Mouse (Mus musculus) MEL (cell line): ENCODE data around the gene Soga1. TPM values are rescaled to one million over a fixed set of nuclear protein-coding genes. Genes with fewer than 3 reads are reported as not detected.

Experiments used
- DNase-seq: peaks from one replicate; pipeline ENCODE4 v3.0.0; 2011; ENCODE audit warnings: low read depth, low spot score
- H3K27ac ChIP-seq: 2 replicates; pipeline ENCODE4 v1.5.1; 2012; ENCODE audit warnings: low read depth, mild to moderate bottlenecking, control low read depth, low read length, moderate library complexity; ENCODE audit not compliant: control insufficient read depth
- H3K27me3 ChIP-seq, 2 experiments: fragments of 150-350 bp in 1 of 2; sonication (generic) in 1 of 2; 2 replicates each; pipeline ENCODE4 v1.6.1; 2012; ENCODE audit warnings: low read length in 2 of 2, mild to moderate bottlenecking in 2 of 2, improper control_type of control experiment in 1 of 2, moderate library complexity in 1 of 2; ENCODE audit not compliant: insufficient read depth in 2 of 2, control insufficient read depth in 1 of 2
- H3K36me3 ChIP-seq, 2 experiments: 2 replicates each; pipeline ENCODE4 v1.6.1; 2012 to 2014; ENCODE audit warnings: low read length in 2 of 2, improper control_type of control experiment in 1 of 2, inconsistent platforms in 1 of 2, mild to moderate bottlenecking in 1 of 2; ENCODE audit not compliant: insufficient read depth in 2 of 2, control insufficient read depth in 1 of 2
- H3K4me1 ChIP-seq, 2 experiments: fragments of 150-350 bp in 1 of 2; sonication (generic) in 1 of 2; 2 replicates each; pipeline ENCODE4 v1.6.1; 2012; ENCODE audit warnings: low read length in 2 of 2, improper control_type of control experiment in 1 of 2, mild to moderate bottlenecking in 1 of 2; ENCODE audit not compliant: insufficient read depth in 2 of 2, control insufficient read depth in 1 of 2
- H3K4me3 ChIP-seq, 2 experiments: fragments of 150-350 bp in 1 of 2; sonication (generic) in 1 of 2; 2 replicates each; pipeline ENCODE4 v1.5.1; 2012; ENCODE audit warnings: low read depth in 2 of 2, low read length in 2 of 2, mild to moderate bottlenecking in 2 of 2, moderate library complexity in 2 of 2, control low read depth in 1 of 2, improper control_type of control experiment in 1 of 2; ENCODE audit not compliant: control insufficient read depth in 1 of 2, insufficient read depth in 1 of 2
- H3K79me2 ChIP-seq: 2 replicates; pipeline ENCODE4 v1.6.1; 2012; ENCODE audit warnings: mild to moderate bottlenecking, low read length, moderate library complexity; ENCODE audit not compliant: control insufficient read depth, poor library complexity, insufficient read depth
- H3K9ac ChIP-seq: 2 replicates; pipeline ENCODE4 v1.6.1; 2012; ENCODE audit warnings: low read depth, mild to moderate bottlenecking, control low read depth, low read length, moderate library complexity; ENCODE audit not compliant: control insufficient read depth, poor library complexity, severe bottlenecking
- H3K9me3 ChIP-seq: fragments of 150-350 bp; sonication (generic); replicated peaks from 2 replicates; pipeline ENCODE4 v1.6.1; 2012; ENCODE audit warnings: mild to moderate bottlenecking, low read length, improper control_type of control experiment, moderate library complexity; ENCODE audit not compliant: insufficient read depth
- BHLHE40 ChIP-seq: IDR thresholded peaks from 2 replicates; pipeline ENCODE4 v1.6.1; 2012; ENCODE audit warnings: low read depth, mild to moderate bottlenecking, inconsistent platforms, low read length, improper control_type of control experiment, borderline replicate concordance
- CTCF ChIP-seq, 3 experiments: IDR thresholded peaks in 2 of 3; conservative IDR thresholded peaks in 1 of 3; 2 replicates each; pipeline ENCODE4 v1.5.1; 2011 to 2012; ENCODE audit warnings: low read length in 3 of 3, low read depth in 2 of 3, mild to moderate bottlenecking in 2 of 3, improper control_type of control experiment in 1 of 3, inconsistent platforms in 1 of 3, mixed read lengths in 1 of 3, moderate library complexity in 1 of 3; ENCODE audit not compliant: control insufficient read depth in 1 of 3, insufficient read depth in 1 of 3, poor library complexity in 1 of 3, severe bottlenecking in 1 of 3
- E2F4 ChIP-seq: IDR thresholded peaks from 2 replicates; pipeline ENCODE4 v1.6.1; 2011; ENCODE audit warnings: low read depth, low read length, improper control_type of control experiment, borderline replicate concordance
- EP300 ChIP-seq, 2 experiments: IDR thresholded peaks; 2 replicates each; pipeline ENCODE4 v1.6.1; 2011; ENCODE audit warnings: improper control_type of control experiment in 2 of 2, low read length in 2 of 2, low read depth in 1 of 2, mild to moderate bottlenecking in 1 of 2
- ETS1 ChIP-seq: IDR thresholded peaks from 2 replicates; pipeline ENCODE4 v1.6.1; 2012; ENCODE audit warnings: low read depth, mild to moderate bottlenecking, inconsistent platforms, low read length, improper control_type of control experiment, moderate library complexity
- GABPA ChIP-seq: IDR thresholded peaks from 2 replicates; pipeline ENCODE4 v1.6.1; 2012; ENCODE audit warnings: low read depth, mild to moderate bottlenecking, inconsistent platforms, low read length, improper control_type of control experiment, moderate library complexity
- HCFC1 ChIP-seq: IDR thresholded peaks from 2 replicates; pipeline ENCODE4 v1.6.1; 2012; ENCODE audit warnings: low read depth, mild to moderate bottlenecking, inconsistent platforms, low read length, improper control_type of control experiment, moderate library complexity
- JUND ChIP-seq: IDR thresholded peaks from 2 replicates; pipeline ENCODE4 v1.6.1; 2011; ENCODE audit warnings: low read depth, mild to moderate bottlenecking, improper control_type of control experiment, low read length
- KAT2A ChIP-seq: conservative IDR thresholded peaks from 2 replicates; pipeline ENCODE4 v1.6.1; 2012; ENCODE audit warnings: low read depth, low read length, improper control_type of control experiment, inconsistent platforms
- MAFK ChIP-seq: IDR thresholded peaks from 2 replicates; pipeline ENCODE4 v1.6.1; 2011; ENCODE audit warnings: low read depth, mild to moderate bottlenecking, low read length, improper control_type of control experiment, borderline replicate concordance
- MAX ChIP-seq: IDR thresholded peaks from 2 replicates; pipeline ENCODE4 v1.6.1; 2011; ENCODE audit warnings: low read length, improper control_type of control experiment
- MAZ ChIP-seq: IDR thresholded peaks from 2 replicates; pipeline ENCODE4 v1.6.1; 2012; ENCODE audit warnings: low read depth, mild to moderate bottlenecking, inconsistent platforms, low read length, improper control_type of control experiment
- MYC ChIP-seq: IDR thresholded peaks from 2 replicates; pipeline ENCODE4 v1.6.1; 2011; ENCODE audit warnings: low read depth, mild to moderate bottlenecking, low read length, improper control_type of control experiment, moderate library complexity
- NELFE ChIP-seq: IDR thresholded peaks from 2 replicates; pipeline ENCODE4 v1.6.1; 2011; ENCODE audit warnings: low read depth, low read length, improper control_type of control experiment
- NRF1 ChIP-seq: IDR thresholded peaks from 2 replicates; pipeline ENCODE4 v1.6.1; 2014; ENCODE audit warnings: low read depth, mild to moderate bottlenecking, inconsistent platforms, low read length, improper control_type of control experiment, moderate library complexity; ENCODE audit not compliant: poor library complexity, insufficient read depth, severe bottlenecking
- POLR2AphosphoS2 ChIP-seq: IDR thresholded peaks from 2 replicates; pipeline ENCODE4 v1.6.1; 2011; ENCODE audit warnings: low read length, improper control_type of control experiment
- RAD21 ChIP-seq: IDR thresholded peaks from 2 replicates; pipeline ENCODE4 v1.6.1; 2011; ENCODE audit warnings: mild to moderate bottlenecking, low read depth, low read length, improper control_type of control experiment
- RCOR1 ChIP-seq: IDR thresholded peaks from 2 replicates; pipeline ENCODE4 v1.6.1; 2012; ENCODE audit warnings: low read depth, mild to moderate bottlenecking, inconsistent platforms, low read length, improper control_type of control experiment
- SIN3A ChIP-seq: IDR thresholded peaks from 2 replicates; pipeline ENCODE4 v1.6.1; 2012; ENCODE audit warnings: low read length, improper control_type of control experiment, inconsistent platforms
- SMC3 ChIP-seq: IDR thresholded peaks from 2 replicates; pipeline ENCODE4 v1.6.1; 2011; ENCODE audit warnings: low read depth, low read length, improper control_type of control experiment
- TAL1 ChIP-seq: IDR thresholded peaks from 2 replicates; pipeline ENCODE4 v1.6.1; 2012; ENCODE audit warnings: mild to moderate bottlenecking, inconsistent platforms, low read length, moderate library complexity, mixed read lengths
- USF2 ChIP-seq, 2 experiments: IDR thresholded peaks; 2 replicates each; pipeline ENCODE4 v1.6.1; 2011 to 2012; ENCODE audit warnings: improper control_type of control experiment in 2 of 2, low read length in 2 of 2, borderline replicate concordance in 1 of 2, inconsistent platforms in 1 of 2, low read depth in 1 of 2, mild to moderate bottlenecking in 1 of 2; ENCODE audit not compliant: insufficient read depth in 1 of 2
- ZC3H11A ChIP-seq: IDR thresholded peaks from 2 replicates; pipeline ENCODE4 v1.6.1; 2012; ENCODE audit warnings: low read depth, mild to moderate bottlenecking, inconsistent platforms, low read length, improper control_type of control experiment
- ZKSCAN1 ChIP-seq: IDR thresholded peaks from 2 replicates; pipeline ENCODE4 v1.6.1; 2012; ENCODE audit warnings: low read depth, mild to moderate bottlenecking, inconsistent platforms, low read length, improper control_type of control experiment, moderate library complexity
- ZMIZ1 ChIP-seq: IDR thresholded peaks from 2 replicates; pipeline ENCODE4 v1.6.1; 2012; ENCODE audit warnings: low read depth, mild to moderate bottlenecking, inconsistent platforms, low read length, improper control_type of control experiment, moderate library complexity
- polyA plus RNA-seq, 2 experiments: library from polyadenylated mRNA; stranded (reverse) in 1 of 2; unstranded in 1 of 2; fragments of >175 nt in 1 of 2; fragments of >200 nt in 1 of 2; gene quantifications; 2 replicates each; pipeline versions ENCODE4 v1.2.1 to v1.2.4; 2012; ENCODE audit warnings: low replicate concordance in 2 of 2, low read depth in 1 of 2; ENCODE audit not compliant: insufficient read length in 2 of 2, insufficient read depth in 1 of 2, missing spikeins in 1 of 2
- total RNA-seq: library from RNA; depleted of rRNA; stranded (reverse); fragments of 300-350 nt; gene quantifications from 2 replicates; pipeline ENCODE4 v1.2.3, GENCODE M21; 2012

The Soga1 gene
- total and polyA plus RNA-seq, 3 experiments: 0.50 to 2.0 TPM; not detected in 1

GRCm38 (mm10) chr2:157069355-157069735, 9.7 kb downstream of the Soga1 start:
- Histone ChIP-seq H3K4me1 (no peaks in the 10 kb centered on the region), H3K9ac (no peak overlapping the region), H3K27me3 (peaks cover 0 to 4% of the 10 kb centered on the region in 2 experiments; a peak in 3 of 4 replicates), H3K36me3 (no peaks in the 10 kb centered on the region), H3K79me2 (no peaks in the 10 kb centered on the region), H3K9me3 (no peaks in the 10 kb centered on the region), H3K27ac (no peak overlapping the region), H3K4me3 (no peak overlapping the region)
- no peak for DNase-seq
- TF ChIP-seq MAZ (no peak), RCOR1 (no peak), SIN3A (no peak), MYC (no peak), RAD21 (no peak), JUND (no peak), NELFE (no peak), HCFC1 (no peak), E2F4 (no peak), SMC3 (no peak), EP300 (IDR thresholded peaks at IDR 0.05; ENCODE audit: low read depth in 1 of 2, low read length in 2 of 2) (no peak), MAFK (no peak), ZMIZ1 (no peak)

- H3K9me3 ChIP-seq: no peaks in the 10 kb centered on the region
- no peak for TF ChIP-seq POLR2AphosphoS2
- no peak for TF ChIP-seq MAX
- TF ChIP-seq NRF1: no peak
- TF ChIP-seq ETS1: no peak
- no peak for TF ChIP-seq USF2 (IDR thresholded peaks at IDR 0.05; ENCODE audit: borderline replicate concordance in 1 of 2, insufficient read depth in 1 of 2, low read depth in 1 of 2, low read length in 2 of 2)
- TF ChIP-seq GABPA: no peak
- TF ChIP-seq BHLHE40: no peak
- no peak for TF ChIP-seq CTCF (IDR thresholded peaks at IDR 0.05 in 2 of 3, conservative IDR thresholded peaks at IDR 0.05 in 1 of 3; ENCODE audit: control insufficient read depth in 1 of 3, insufficient read depth in 1 of 3, low read depth in 2 of 3, low read length in 3 of 3, poor library complexity in 1 of 3, severe bottlenecking in 1 of 3)
- TF ChIP-seq KAT2A: no peak
- TF ChIP-seq ZKSCAN1: no peak
- no peak for TF ChIP-seq TAL1
- TF ChIP-seq ZC3H11A: no peak
- no peak for TF ChIP-seq MYC
- peaks cover 0 to 4% of the 10 kb centered on the region in 2 experiments; a peak in 3 of 4 replicates for H3K27me3 ChIP-seq
- no peak overlapping the region for H3K27ac ChIP-seq
- H3K36me3 ChIP-seq: no peaks in the 10 kb centered on the region
- H3K79me2 ChIP-seq: no peaks in the 10 kb centered on the region
- DNase-seq: no peak
- no peaks in the 10 kb centered on the region for H3K4me1 ChIP-seq
- no peak overlapping the region for H3K4me3 ChIP-seq
- H3K9ac ChIP-seq: no peak overlapping the region
Measured at GRCm38 (mm10) chr2:157068701-157069354, 10.2 kb downstream of the Soga1 start.
